Mouse (Mus musculus) gastrocnemius, adult 2 months (tissue): ENCODE measurements around the gene Iba57. TPM values are rescaled to one million over a fixed set of nuclear protein-coding genes. Genes with fewer than 3 reads are reported as not detected.

Experiments
- DNase-seq: peaks from one replicate; pipeline ENCODE4 v3.0.0; 2022
- H3K27ac ChIP-seq: fragments of 200-600 bp; 2 replicates; pipeline ENCODE4 v1.8.1; 2022; ENCODE audit warnings: mild to moderate bottlenecking
- H3K4me3 ChIP-seq: fragments of 200-600 bp; 2 replicates; pipeline ENCODE4 v1.8.1; 2022; ENCODE audit warnings: mild to moderate bottlenecking, moderate library complexity
- CTCF ChIP-seq: fragments of 200-600 bp; IDR thresholded peaks from 2 replicates; pipeline ENCODE4 v1.8.1; 2022; ENCODE audit warnings: antibody characterized with exemption, mild to moderate bottlenecking, moderate library complexity
- intact Hi-C: fragments of 180-260 bp; cut with DNase I; formaldehyde crosslinking; loops from one replicate; pipeline ENCODE4 v1.15.1; 2025
- total RNA-seq, 2 experiments: library from RNA; stranded (reverse); gene quantifications; 2 replicates each; pipeline ENCODE4 v1.2.3; 2021

Iba57 gene
- total RNA-seq, 2 experiments from 2014 or later, result 6.7 to 9.3 TPM

DNA sequence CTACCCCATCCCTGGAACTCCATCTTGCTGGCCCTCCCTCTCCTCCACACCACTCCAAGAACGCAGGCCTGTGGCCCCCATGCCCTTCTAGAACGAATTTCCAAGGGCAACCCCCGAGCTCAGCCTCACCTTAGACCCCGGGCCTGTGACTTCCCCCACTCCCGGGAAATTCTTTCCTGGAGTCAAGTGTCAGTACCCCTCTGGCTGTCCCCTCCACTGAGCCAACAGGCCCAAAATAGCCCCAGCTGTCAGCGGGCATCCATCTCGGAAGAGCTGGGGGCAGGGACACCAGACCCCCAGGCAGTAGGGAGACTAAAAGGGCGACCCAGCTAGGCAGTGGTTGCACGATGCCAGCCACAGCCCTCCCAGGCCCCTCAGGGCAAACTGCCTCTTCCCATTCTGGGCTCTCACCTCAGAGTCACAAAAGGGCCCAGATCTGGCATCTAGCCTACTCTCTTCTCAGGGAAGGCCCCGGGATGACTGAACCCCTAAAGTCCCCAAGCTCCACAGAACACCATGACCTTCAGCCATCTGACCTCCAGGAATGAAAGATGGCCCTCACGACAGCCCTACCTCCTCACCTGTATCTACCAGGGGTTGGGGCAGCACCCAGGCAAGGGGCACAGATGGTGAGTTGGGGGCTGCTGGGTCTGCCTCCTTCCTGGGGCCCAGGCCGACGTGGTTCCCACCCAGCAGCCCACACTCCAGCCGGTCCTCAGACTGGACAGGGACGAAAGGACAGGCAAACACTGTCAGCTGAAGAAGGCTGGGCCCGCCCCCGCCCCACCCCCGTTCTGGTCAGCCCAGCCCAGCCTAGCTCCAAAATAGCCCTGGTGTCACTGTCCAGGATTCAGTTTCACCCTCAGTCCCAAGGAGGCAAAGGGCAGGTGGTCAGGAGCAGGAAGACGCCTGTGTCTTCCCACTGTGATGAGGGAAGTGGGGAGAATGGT is 24.7 kb downstream of the Iba57 start:
- DNase-seq, result peak; percentile 89
- H3K27ac ChIP-seq, result peak overlapping the region; percentile 99
- intact Hi-C loops, result loop anchor here (1.0 kb wide), 1 partner anchor 24 kb away; the partner anchor contains the start of gene Iba57
- TF ChIP-seq CTCF, result no peak
- H3K4me3 ChIP-seq, result peak overlapping the region; percentile 76

DNA sequence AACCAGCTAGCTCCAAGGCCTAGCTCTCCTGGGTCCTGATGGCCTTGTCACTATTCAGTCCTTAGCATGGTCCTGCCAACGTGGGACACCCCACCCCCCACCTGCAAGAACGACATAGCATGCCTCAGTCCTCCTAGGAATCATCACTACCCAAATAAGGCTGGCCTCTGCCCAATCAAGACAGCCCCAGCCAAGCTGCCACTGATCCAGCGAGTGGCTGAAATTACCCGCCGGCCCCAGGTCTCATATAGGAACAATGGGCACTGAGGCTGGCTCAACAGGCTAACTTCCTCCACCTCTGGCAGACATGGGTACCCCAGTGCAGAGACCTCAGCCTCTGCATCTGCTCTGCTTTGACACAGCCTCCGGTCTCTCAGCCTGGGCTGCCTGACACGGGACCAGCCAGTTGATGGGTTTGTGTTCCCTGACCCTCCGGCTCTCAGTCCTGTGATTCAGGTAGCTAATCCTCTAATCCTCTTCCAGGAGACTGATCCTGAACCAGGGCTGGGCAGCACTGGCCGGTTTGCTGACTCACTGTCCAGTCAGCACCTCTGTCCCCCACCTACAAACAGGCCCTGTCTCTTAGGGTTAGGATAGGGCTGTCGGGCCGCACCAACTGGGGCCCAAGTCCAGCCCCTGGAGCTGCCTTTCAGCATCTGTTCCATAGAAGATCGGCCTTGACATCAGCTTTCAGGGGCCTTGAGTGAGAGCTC is 26.4 kb downstream of the Iba57 start:
- Histone ChIP-seq H3K27ac (peak overlapping the region; percentile 99), H3K4me3 (peak overlapping the region; percentile 76)
- intact Hi-C loops, result no loop called here
- no peak for TF ChIP-seq CTCF
- DNase-seq, result peak; percentile 77

DNA sequence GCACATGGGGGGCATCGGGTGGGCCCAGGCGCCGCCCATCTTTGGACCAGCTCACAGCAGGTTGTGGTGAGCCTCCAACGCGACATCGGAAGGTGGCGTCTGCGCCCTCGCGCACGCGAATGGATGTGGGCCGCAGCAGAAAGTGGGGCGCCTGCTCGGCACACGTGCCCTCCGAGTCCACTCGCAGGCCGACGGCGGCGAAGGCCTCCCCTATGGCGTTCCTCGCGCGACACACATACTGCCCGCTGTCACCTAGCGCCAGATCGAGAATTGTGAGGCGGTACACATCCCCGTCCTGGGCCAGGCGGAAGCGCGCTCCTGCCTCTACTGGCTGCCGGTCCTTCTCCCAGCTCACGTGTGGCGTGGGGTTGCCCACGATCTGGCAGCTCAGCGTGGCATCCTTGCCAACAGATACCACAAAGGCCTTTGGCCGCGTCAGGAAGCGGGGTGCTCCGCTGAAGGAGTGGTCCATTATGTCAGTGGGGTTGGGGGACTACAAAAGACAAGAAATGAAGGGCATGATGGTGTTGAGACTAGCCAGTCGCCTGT is 27.6 kb downstream of the Iba57 start, which contains the start of gene Obscn:
TSS of gene Obscn (minus strand) at position 499 of the 549 bp plus-strand sequence.
- peak; percentile 67 for DNase-seq
- Histone ChIP-seq H3K27ac (peak within 1 kb of the TSS; percentile 99), H3K4me3 (peak within 1 kb of the TSS; percentile 76)
- intact Hi-C loops, result no loop called here
- no peak for TF ChIP-seq CTCF

DNA sequence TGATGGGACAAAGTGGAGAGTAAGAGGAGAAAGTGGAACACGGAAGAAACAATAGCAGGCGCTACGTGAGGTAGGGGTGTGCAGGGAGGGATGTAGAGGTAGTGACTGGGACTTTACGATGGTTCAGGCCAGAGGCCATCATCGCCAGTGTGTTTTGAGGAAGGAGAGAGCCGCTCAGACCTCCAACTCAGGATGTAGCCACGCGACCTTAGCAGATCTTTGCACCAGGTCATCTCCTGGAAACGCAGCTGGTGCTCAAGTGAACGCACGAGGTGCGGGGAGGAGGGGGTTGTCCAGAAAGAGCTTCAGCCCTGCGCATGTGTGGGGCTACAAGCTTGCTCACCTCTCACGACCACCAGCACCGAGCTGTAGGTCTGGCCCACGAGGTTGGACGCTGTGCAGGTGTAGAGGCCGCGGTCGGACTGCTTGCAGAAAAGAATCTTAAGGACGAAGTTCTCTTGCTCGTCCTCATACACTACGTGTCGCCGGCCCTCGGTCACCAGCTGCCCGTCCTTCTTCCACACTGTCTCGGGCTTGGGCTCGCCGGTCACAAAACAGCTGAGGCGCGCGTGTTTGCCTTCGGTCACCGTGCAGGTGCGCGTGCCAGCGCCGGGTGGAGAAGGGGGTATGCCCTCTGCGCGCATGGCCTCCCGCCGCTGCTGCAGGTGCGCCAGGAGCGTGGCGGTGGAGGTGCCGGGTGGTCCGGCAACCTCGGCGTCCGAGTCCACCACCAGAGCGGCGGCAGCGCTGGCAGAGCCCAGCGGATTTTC is 28.3 kb downstream of the Iba57 start:
- H3K4me3 ChIP-seq, result peak overlapping the region; percentile 76
- H3K27ac ChIP-seq, result peak overlapping the region; percentile 99
- intact Hi-C loops, result no loop called here
- peak; percentile 72 for DNase-seq
- TF ChIP-seq CTCF, result no peak

DNA sequence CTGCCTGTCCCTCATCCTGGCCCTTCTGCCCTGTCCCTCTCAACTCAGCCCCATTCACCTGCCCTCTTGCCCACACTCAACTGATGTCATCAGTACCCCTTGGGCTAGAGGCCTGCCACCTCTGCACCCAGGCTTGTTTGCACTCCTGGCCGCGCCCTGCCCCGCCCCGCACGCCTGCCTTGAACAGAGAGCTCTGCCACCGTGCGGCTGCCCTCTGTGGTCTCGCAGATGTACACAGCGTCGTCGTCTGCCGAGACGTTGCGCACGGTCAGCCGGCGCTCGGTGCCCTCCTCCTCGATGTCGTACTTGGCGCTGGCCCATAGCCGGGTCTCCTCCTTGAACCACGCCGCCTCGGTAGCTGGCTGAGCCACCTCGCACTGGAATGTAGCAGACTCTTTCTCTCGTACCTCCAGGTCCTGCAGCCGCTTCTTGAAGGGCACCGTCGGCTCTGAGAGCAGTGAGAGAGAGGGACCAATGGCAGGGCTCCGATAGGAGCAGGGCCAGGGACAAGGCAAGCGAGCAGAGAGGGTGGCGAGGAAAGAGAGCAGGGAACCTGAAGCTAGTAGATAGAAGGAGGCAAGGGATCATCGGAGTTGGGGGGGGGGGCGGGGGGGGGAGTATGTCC is 29.1 kb downstream of the Iba57 start:
- peak overlapping the region; percentile 99 for H3K27ac ChIP-seq

DNA sequence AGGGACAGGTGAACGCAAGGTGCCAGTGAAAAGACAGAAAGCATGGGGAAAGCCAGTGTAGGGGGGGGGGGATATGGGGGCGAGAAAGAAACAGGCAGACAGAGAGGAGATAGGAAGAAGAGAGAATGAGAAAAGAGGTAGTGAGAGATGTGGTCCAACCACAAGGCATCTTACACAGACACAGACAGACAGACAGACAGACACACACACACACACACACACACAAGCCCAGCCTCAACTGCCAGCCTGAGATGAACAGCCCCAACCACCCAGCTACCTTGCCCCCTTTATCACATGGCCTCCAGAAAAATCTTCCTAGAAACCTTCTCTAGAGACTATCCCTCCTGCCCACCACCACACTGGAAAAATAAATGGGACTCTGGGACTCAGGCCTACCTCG is 31.5 kb downstream of the Iba57 start:
- no peak for DNase-seq
- no peak for TF ChIP-seq CTCF
- Histone ChIP-seq H3K4me3 (peak overlapping the region; percentile 76), H3K27ac (peak overlapping the region; percentile 63)
- intact Hi-C loops, result no loop called here

More for the DNA sequence above, 29.1 kb downstream of the Iba57 start:
- no peak for TF ChIP-seq CTCF
- peak overlapping the region; percentile 76 for H3K4me3 ChIP-seq
- no peak for DNase-seq
- intact Hi-C loops, result no loop called here

DNA sequence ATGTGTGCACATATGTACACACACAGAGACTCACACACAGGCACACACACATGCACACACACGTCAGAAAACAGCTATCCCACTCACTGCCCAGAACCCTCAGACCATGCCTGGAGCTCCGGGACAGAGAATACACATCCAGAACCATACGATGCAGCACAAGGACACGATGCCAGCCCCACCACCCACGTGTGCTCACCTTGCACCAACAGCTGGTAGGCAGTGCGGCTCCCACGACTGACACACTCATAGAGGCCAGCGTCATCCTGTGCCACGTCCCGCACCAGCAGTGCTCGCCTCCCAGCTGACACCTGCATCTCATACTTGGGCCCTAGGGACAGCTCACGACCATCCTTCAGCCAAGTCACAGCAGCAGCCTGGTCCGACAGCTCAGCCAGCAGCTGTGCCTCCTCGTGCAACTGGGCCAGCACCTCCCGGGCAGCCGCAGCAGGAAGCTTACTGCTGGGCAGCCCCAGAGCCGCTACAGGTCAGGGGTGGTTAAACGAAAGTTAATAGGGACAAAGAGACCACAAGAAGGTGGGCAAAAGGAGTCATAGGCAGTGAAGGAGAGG is 32.1 kb downstream of the Iba57 start:
- intact Hi-C loops, result no loop called here
- peak; percentile 63 for DNase-seq
- TF ChIP-seq CTCF, result no peak
- peak overlapping the region; percentile 63 for H3K27ac ChIP-seq
- H3K4me3 ChIP-seq, result peak overlapping the region; percentile 76

DNA sequence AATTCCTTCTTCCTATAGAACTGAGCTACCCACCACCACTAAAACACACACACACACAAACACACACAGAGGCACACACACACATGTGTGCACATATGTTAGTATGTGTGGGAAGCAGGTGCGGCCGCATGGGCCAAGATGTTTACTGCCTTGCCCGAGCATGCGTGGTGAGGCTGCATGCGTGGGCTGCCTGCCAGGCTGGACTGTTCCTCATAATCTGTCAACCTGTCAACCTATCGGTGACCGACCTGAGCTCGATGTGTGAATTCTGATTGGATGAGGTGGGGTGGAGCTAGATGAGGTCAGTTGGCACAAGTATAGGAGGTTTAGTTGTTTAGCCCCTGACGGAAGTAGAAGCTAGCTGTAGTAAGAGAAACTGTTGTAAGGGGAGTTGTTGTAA is 32.8 kb downstream of the Iba57 start:
- DNase-seq, result peak; percentile 70
- TF ChIP-seq CTCF, result no peak
- intact Hi-C loops, result no loop called here

DNA sequence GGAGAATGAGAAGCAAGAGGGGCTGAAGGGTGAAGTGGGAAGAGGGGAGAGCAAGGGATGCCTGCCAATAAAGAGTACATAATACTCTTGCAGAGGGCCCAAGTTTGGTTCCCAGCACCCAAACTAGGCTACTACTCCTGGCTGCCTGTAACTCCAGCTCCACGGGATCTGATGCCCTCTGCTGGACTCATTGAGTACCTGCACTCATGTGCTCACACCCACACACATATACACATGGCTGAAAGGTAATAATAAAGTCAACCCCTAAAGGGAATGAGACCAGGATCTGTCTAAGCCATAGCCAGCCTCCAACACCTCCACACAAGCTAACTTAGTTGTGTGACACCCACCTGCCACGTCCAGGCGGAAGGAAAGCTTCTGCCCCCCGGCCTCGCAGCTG is 57.6 kb downstream of the Iba57 start:
- no peak overlapping the region for H3K27ac ChIP-seq
- DNase-seq, result no peak
- TF ChIP-seq CTCF, result peak; percentile 42
- intact Hi-C loops, result no loop called here
- H3K4me3 ChIP-seq, result no peak overlapping the region

More for the DNA sequence above, 32.8 kb downstream of the Iba57 start:
- peak overlapping the region; percentile 76 for H3K4me3 ChIP-seq
- H3K27ac ChIP-seq, result peak overlapping the region; percentile 63

Other genes with a start within 250 kb of the Iba57 start
- gene Btnl10, start 245.8 kb downstream of the Iba57 start, total RNA-seq, result not detected
- 100 to 1,000 TPM in 1 of 2 experiments, 10 to 100 TPM in 1; 95.2 to 101 TPM for gene Rnf187, start 224.8 kb downstream of the Iba57 start, total RNA-seq
- not detected for gene Hist3h2ba, start 214.8 kb downstream of the Iba57 start, total RNA-seq
- 10 to 100 TPM; 10.5 to 11.3 TPM for gene Hist3h2a, start 209.1 kb downstream of the Iba57 start, total RNA-seq
- gene Trim17, start 209.1 kb downstream of the Iba57 start, total RNA-seq, result under 1 TPM; 0.08 to 0.33 TPM
- 1 to 10 TPM; 7.2 to 7.9 TPM for gene Trim11, start 185.6 kb downstream of the Iba57 start, total RNA-seq
- 1,000 to 10,000 TPM; 1,792 to 1,942 TPM for gene Obscn, start 27.3 kb downstream of the Iba57 start, total RNA-seq
- gene Gjc2, start 19.5 kb upstream of the Iba57 start, total RNA-seq, result under 1 TPM; 0.10 to 0.20 TPM
- gene Guk1, start 28.5 kb upstream of the Iba57 start, total RNA-seq, result 10 to 100 TPM; 25.4 to 28.7 TPM
- 10 to 100 TPM; 49.7 to 71.0 TPM for gene Mrpl55, start 38.7 kb upstream of the Iba57 start, total RNA-seq
- 1 to 10 TPM; 2.6 to 3.0 TPM for gene 2310033P09Rik, start 44.6 kb upstream of the Iba57 start, total RNA-seq
- gene Arf1, start 64.5 kb upstream of the Iba57 start, total RNA-seq, result 100 to 1,000 TPM; 226 to 229 TPM
- not detected for gene Wnt3a, start 127.0 kb upstream of the Iba57 start, total RNA-seq
- gene Wnt9a, start 143.2 kb upstream of the Iba57 start, total RNA-seq, result 1 to 10 TPM; 7.8 to 9.7 TPM
- not detected for gene Prss38, start 211.9 kb upstream of the Iba57 start, total RNA-seq